Mouse (Mus musculus) lung, embryonic 16.5 days (tissue): ENCODE results near the gene Clip3. TPM values are rescaled to one million over a fixed set of nuclear protein-coding genes. Genes with fewer than 3 reads are reported as not detected.
A peak's percentile ranks its signal among the peaks of the same experiment; 100 is the strongest.

ENCODE experiments used
- ATAC-seq: fragments of 200-750 bp; cut with Nextera tagmentation; 2 replicates; pipeline ENCODE4 v1.8.0; 2017; ENCODE audit warnings: low read depth, mild to moderate bottlenecking, moderate library complexity
- H3K27ac ChIP-seq: fragments of 300-500 bp; sonication (generic); 2 replicates; pipeline ENCODE4 v1.5.1; 2014; ENCODE audit warnings: mild to moderate bottlenecking, control low read depth, low read length
- H3K27me3 ChIP-seq: fragments of 300-500 bp; sonication (generic); 2 replicates; pipeline ENCODE4 v1.6.1; 2014; ENCODE audit warnings: low read depth, low read length, mixed read lengths; ENCODE audit not compliant: control insufficient read depth, insufficient read depth
- H3K36me3 ChIP-seq: fragments of 300-500 bp; sonication (generic); 2 replicates; pipeline ENCODE4 v1.6.1; 2014; ENCODE audit warnings: low read length; ENCODE audit not compliant: control insufficient read depth, insufficient read depth
- H3K4me1 ChIP-seq: fragments of 300-500 bp; sonication (generic); replicated peaks from 2 replicates; pipeline ENCODE4 v1.6.1; 2014; ENCODE audit warnings: low read length, mixed read lengths; ENCODE audit not compliant: control insufficient read depth, insufficient read depth
- H3K4me2 ChIP-seq: fragments of 300-500 bp; sonication (generic); 2 replicates; pipeline ENCODE4 v1.6.1; 2014; ENCODE audit warnings: low read depth, low read length, control low read depth
- H3K4me3 ChIP-seq: fragments of 300-500 bp; sonication (generic); 2 replicates; pipeline ENCODE4 v1.5.1; 2014; ENCODE audit warnings: mild to moderate bottlenecking, low read length, control low read depth
- H3K9ac ChIP-seq: fragments of 300-500 bp; sonication (generic); 2 replicates; pipeline ENCODE4 v1.6.1; 2014; ENCODE audit warnings: low read length, control low read depth
- H3K9me3 ChIP-seq: fragments of 300-500 bp; sonication (generic); 2 replicates; pipeline ENCODE4 v1.6.1; 2016; ENCODE audit warnings: low read length; ENCODE audit not compliant: control insufficient read depth
- WGBS: fragments of 180-500 bp; shearing (Covaris S2); extraction: QIAGEN DNeasy Blood & Tissue Kit; methylation state at CpG from one replicate; pipeline ENCODE4 v1.1.7; 2014; 5-methylcytosine and 5-hydroxymethylcytosine counted together
- polyA plus RNA-seq: library from polyadenylated mRNA; unstranded; fragments of >200 nt; fragmentation: Nextera tagmentation; extraction: Ambion mirVana; gene quantifications from 2 replicates; pipeline ENCODE4 v1.2.1, GENCODE M21; 2015

The Clip3 gene
- polyA plus RNA-seq, 1 experiment from 2014 or later: 20.7 TPM

- 14% methylated on average over 13 of the region's 13 CpGs for WGBS
- no peak overlapping the region for H3K9ac ChIP-seq
- peaks cover 34% of the 10 kb centered on the region for H3K4me1 ChIP-seq
- no peak overlapping the region for H3K27ac ChIP-seq
- no peaks in the 10 kb centered on the region for H3K9me3 ChIP-seq
- peak; percentile 34 for ATAC-seq
- peaks cover 11% of the 10 kb centered on the region; the same call in 1 of the 2 replicates for H3K27me3 ChIP-seq
- H3K4me3 ChIP-seq: no peak overlapping the region
- H3K36me3 ChIP-seq: no peaks in the 10 kb centered on the region
- peak overlapping the region; percentile 28 for H3K4me2 ChIP-seq
Measured at GRCm38 (mm10) chr7:30331887-30332286, 40.4 kb downstream of the Clip3 start.

GRCm38 (mm10) chr7:30332622-30333259 lies 41.2 kb downstream of the Clip3 start:
- H3K27ac ChIP-seq: no peak overlapping the region
- H3K36me3 ChIP-seq: no peaks in the 10 kb centered on the region
- no peak overlapping the region for H3K9ac ChIP-seq
- no peak for ATAC-seq
- H3K4me3 ChIP-seq: no peak overlapping the region
- H3K4me1 ChIP-seq: peaks cover 30% of the 10 kb centered on the region
- 57% methylated on average over 18 of the region's 18 CpGs for WGBS
- no peak overlapping the region for H3K4me2 ChIP-seq
- H3K9me3 ChIP-seq: no peaks in the 10 kb centered on the region
- H3K27me3 ChIP-seq: peaks cover 11% of the 10 kb centered on the region; the same call in 1 of the 2 replicates

GRCm38 (mm10) chr7:30333436-30333835 lies 41.9 kb downstream of the Clip3 start:
- WGBS: 3% methylated on average over 4 of the region's 4 CpGs
- ATAC-seq: peak; percentile 77
- H3K4me1 ChIP-seq: peaks cover 26% of the 10 kb centered on the region
- peak overlapping the region; percentile 39 for H3K27ac ChIP-seq
- no peaks in the 10 kb centered on the region for H3K36me3 ChIP-seq
- no peaks in the 10 kb centered on the region for H3K9me3 ChIP-seq
- H3K4me3 ChIP-seq: no peak overlapping the region
- no peak overlapping the region for H3K4me2 ChIP-seq
- H3K9ac ChIP-seq: no peak overlapping the region
- H3K27me3 ChIP-seq: peaks cover 11% of the 10 kb centered on the region; the same call in 1 of the 2 replicates

GRCm38 (mm10) chr7:30334563-30334962 lies 43.0 kb downstream of the Clip3 start:
- no peaks in the 10 kb centered on the region for H3K36me3 ChIP-seq
- H3K4me1 ChIP-seq: peaks cover 24% of the 10 kb centered on the region
- ATAC-seq: no peak
- H3K9me3 ChIP-seq: no peaks in the 10 kb centered on the region
- H3K4me2 ChIP-seq: no peak overlapping the region
- H3K4me3 ChIP-seq: no peak overlapping the region
- no peak overlapping the region for H3K9ac ChIP-seq
- WGBS: 49% methylated on average over 5 of the region's 5 CpGs
- H3K27me3 ChIP-seq: peaks cover 11% of the 10 kb centered on the region; the same call in 1 of the 2 replicates
- no peak overlapping the region for H3K27ac ChIP-seq

- 74% methylated on average over 6 of the region's 6 CpGs for WGBS
- no peak for ATAC-seq
- H3K36me3 ChIP-seq: no peaks in the 10 kb centered on the region
- no peak overlapping the region for H3K4me2 ChIP-seq
- H3K27ac ChIP-seq: no peak overlapping the region
- H3K4me1 ChIP-seq: peaks cover 24% of the 10 kb centered on the region
- no peak overlapping the region for H3K4me3 ChIP-seq
- H3K27me3 ChIP-seq: peaks cover 11% of the 10 kb centered on the region; the same call in 1 of the 2 replicates
- no peaks in the 10 kb centered on the region for H3K9me3 ChIP-seq
- no peak overlapping the region for H3K9ac ChIP-seq
Measured at GRCm38 (mm10) chr7:30335688-30336087, 44.2 kb downstream of the Clip3 start.

GRCm38 (mm10) chr7:30336384-30336783 lies 44.9 kb downstream of the Clip3 start:
- Histone ChIP-seq H3K36me3 (no peaks in the 10 kb centered on the region), H3K9ac (no peak overlapping the region), H3K4me1 (peaks cover 24% of the 10 kb centered on the region), H3K4me3 (no peak overlapping the region), H3K27ac (no peak overlapping the region), H3K4me2 (0 out of 2 replicates have a peak overlapping the region, but pooled peaks have one; percentile 16), H3K9me3 (no peaks in the 10 kb centered on the region), H3K27me3 (peaks cover 11% of the 10 kb centered on the region; the same call in 1 of the 2 replicates)
- ATAC-seq: peak; percentile 36
- WGBS: 1% methylated on average over 9 of the region's 9 CpGs

GRCm38 (mm10) chr7:30339432-30340109 lies 48.0 kb downstream of the Clip3 start:
- H3K4me1 ChIP-seq: 0 out of 2 replicates have a peak, but pooled peaks cover 2% of the 10 kb centered on the region
- no peaks in the 10 kb centered on the region for H3K36me3 ChIP-seq
- WGBS: 64% methylated on average over 5 of the region's 5 CpGs
- no peaks in the 10 kb centered on the region for H3K9me3 ChIP-seq
- no peak overlapping the region for H3K4me3 ChIP-seq
- no peak for ATAC-seq
- no peak overlapping the region for H3K27ac ChIP-seq
- H3K27me3 ChIP-seq: peaks cover 11% of the 10 kb centered on the region; the same call in 1 of the 2 replicates
- H3K9ac ChIP-seq: no peak overlapping the region
- no peak overlapping the region for H3K4me2 ChIP-seq

- H3K9me3 ChIP-seq: no peaks in the 10 kb centered on the region
- no peaks in the 10 kb centered on the region for H3K4me1 ChIP-seq
- peaks cover 16% of the 10 kb centered on the region for H3K27me3 ChIP-seq
- no peak overlapping the region for H3K4me2 ChIP-seq
- 23% methylated on average over 21 of the region's 21 CpGs for WGBS
- H3K4me3 ChIP-seq: no peak overlapping the region
- H3K27ac ChIP-seq: no peak overlapping the region
- H3K9ac ChIP-seq: no peak overlapping the region
- ATAC-seq: no peak
- no peaks in the 10 kb centered on the region for H3K36me3 ChIP-seq
Measured at GRCm38 (mm10) chr7:30346635-30347379, 55.3 kb downstream of the Clip3 start.

GRCm38 (mm10) chr7:30347828-30348227 lies 56.3 kb downstream of the Clip3 start:
- no peak overlapping the region for H3K27ac ChIP-seq
- H3K36me3 ChIP-seq: no peaks in the 10 kb centered on the region
- H3K9ac ChIP-seq: no peak overlapping the region
- ATAC-seq: no peak
- 1% methylated on average over 30 of the region's 30 CpGs for WGBS
- H3K4me1 ChIP-seq: no peaks in the 10 kb centered on the region
- H3K9me3 ChIP-seq: no peaks in the 10 kb centered on the region
- H3K4me2 ChIP-seq: no peak overlapping the region
- peaks cover 16% of the 10 kb centered on the region for H3K27me3 ChIP-seq
- no peak overlapping the region for H3K4me3 ChIP-seq
